Comparison of ENCODE assay signal across 15 mouse cellular contexts in the genomic region with DNA sequence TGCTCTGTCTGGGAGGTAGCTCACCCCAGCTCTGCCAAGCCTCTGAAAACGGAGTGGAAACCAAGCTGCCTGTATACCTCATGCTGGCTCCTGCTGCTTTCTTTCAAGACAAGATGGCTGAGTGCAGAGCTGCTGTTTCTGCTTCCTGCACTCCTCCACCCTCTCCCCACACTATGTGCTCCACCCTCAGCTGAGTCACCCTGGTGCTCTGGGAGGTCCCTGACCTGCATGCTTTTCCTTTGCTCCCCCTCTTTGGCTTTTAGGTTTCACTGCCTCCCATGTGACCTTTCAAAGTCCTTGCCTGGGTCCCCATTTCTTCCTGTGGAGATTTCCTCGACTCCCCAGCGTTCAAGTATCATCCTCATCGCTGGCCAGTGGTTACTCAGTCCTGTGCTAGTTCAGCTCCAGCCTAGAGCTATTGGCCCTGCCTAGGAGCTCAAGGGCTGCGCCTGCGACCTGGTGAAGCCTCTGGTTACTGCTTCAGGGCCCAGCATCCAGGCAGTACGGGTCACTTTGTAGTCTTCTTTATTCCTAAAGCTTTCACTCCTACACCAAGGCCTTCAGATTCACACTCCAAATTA. TPM values are rescaled to one million over a fixed set of nuclear protein-coding genes. Genes with fewer than 3 reads are reported as not detected.
DNase-seq lines count a peak whose midpoint lies in the region; ATAC-seq and TF ChIP-seq lines count a peak whose summit lies in the region.
"Had no signal": no experiment of that assay in that cellular context is flagged by ENCODE, and none has a peak within 500 bp of the region (broad histone marks: within the 10 kb centered on the region; RNA-seq: fewer than 3 reads in every experiment).

No protein-coding gene starts in this region.

- peaks cover 18% of the 10 kb centered on the region for H3K4me1 ChIP-seq in G1E (ENCODE audit: insufficient read depth, low read depth, low read length)
- H3K4me1 ChIP-seq: embryonic facial prominence, embryonic 12.5 days; midbrain, embryonic 10.5 days had no signal

- TF ChIP-seq CTCF in G1E (IDR thresholded peaks at IDR 0.05; ENCODE audit: low read depth, low read length), result no peak

- no peak overlapping the region; the same call in 1 of the 2 replicates for H3K4me3 ChIP-seq in G1E (ENCODE audit: low read depth, low read length)
- H3K4me3 ChIP-seq: embryonic facial prominence, embryonic 12.5 days; midbrain, embryonic 10.5 days had no signal

- no peaks in the 10 kb centered on the region for H3K36me3 ChIP-seq in G1E (replicated peaks)
- H3K36me3 ChIP-seq: embryonic facial prominence, embryonic 12.5 days had no signal

- H3K9me3 ChIP-seq in G1E (replicated peaks), result no peaks in the 10 kb centered on the region

- ATAC-seq in G1E (ENCODE audit: extremely low read depth, insufficient number of reproducible peaks, low FRiP score, poor library complexity, severe bottlenecking), result 0 out of 2 replicates have a peak, but pooled peaks have one; percentile 15
- ATAC-seq in erythroblast, adult 5-6 weeks (replicated peaks; ENCODE audit: low FRiP score, poor library complexity, severe bottlenecking), result peak; percentile 84
- ATAC-seq in megakaryocyte progenitor cell, adult 5-6 weeks (replicated peaks; ENCODE audit: poor library complexity), result peak; percentile 37; the same call in 1 of the 2 replicates
- ATAC-seq: forebrain, postnatal 0 days had no signal

- peaks cover 4% of the 10 kb centered on the region; the same call in 1 of the 2 replicates for H3K27me3 ChIP-seq in G1E (ENCODE audit: insufficient read depth, low read length)
- H3K27me3 ChIP-seq: embryonic facial prominence, embryonic 12.5 days had no signal

- DNase-seq in adrenal gland, adult 2 months, result peak; percentile 50
- no peak for DNase-seq in adrenal gland, postnatal 4 days (ENCODE audit: low spot score in 2 of 2)
- peak; percentile 40 for DNase-seq in G1E (ENCODE audit: low spot score)
- DNase-seq in left cerebral cortex, adult 11 months (ENCODE audit: low spot score), result no peak
- DNase-seq in B cell, adult 2 months, result no peak
- no peak for DNase-seq in kidney, adult 9 months
- DNase-seq: cerebellum, postnatal 10 days; forebrain, postnatal 0 days; gastrocnemius, postnatal 25 days; kidney, adult 11 months; lung, embryonic 14.5 days had no signal

RNA-seq across cellular contexts. Expression of a gene that starts 18.7 kb away (rescaled TPM):
- under 1 TPM; 0.38 to 0.69 TPM for total RNA-seq in adrenal gland, adult 2 months (2021)
- 5.5 and 5.8 TPM in 2 replicates for polyA plus RNA-seq in adrenal gland, adult 2 months (2012; rRNA removed)
- total RNA-seq in adrenal gland, postnatal 4 days (2021), result 1 to 10 TPM; 3.6 to 4.8 TPM
- total RNA-seq in G1E (2014; fragmentation: Nextera tagmentation) (2.0 and 2.2 TPM in 2 replicates), G1E (2017) (3.7 and 4.4 TPM in 2 replicates)
- polyA plus RNA-seq in G1E (2012), result 2.0 and 2.8 TPM in 2 replicates
- total RNA-seq in erythroblast, adult 5-6 weeks (2015; ENCODE audit: low replicate concordance), result 1.5 and 2.1 TPM in 2 replicates
- 2.8 TPM in 1 of 2 replicates, not detected in the other for total RNA-seq in erythroblast, adult 5-6 weeks (2017; ENCODE audit: low replicate concordance)
- total RNA-seq in megakaryocyte progenitor cell, adult 5-6 weeks (2015), result 6.8 and 10.2 TPM in 2 replicates
- total RNA-seq in megakaryocyte progenitor cell, adult 5-6 weeks (2017), result 13.3 and 15.0 TPM in 2 replicates
- total RNA-seq: gastrocnemius, postnatal 25 days had no signal

RNA-seq across cellular contexts. Expression of a gene that starts 28.8 kb away (rescaled TPM):
- 1 to 10 TPM; 1.2 to 2.9 TPM for total RNA-seq in adrenal gland, adult 2 months (2021)
- 2.0 and 2.5 TPM in 2 replicates for polyA plus RNA-seq in adrenal gland, adult 2 months (2012; rRNA removed)
- total RNA-seq in adrenal gland, postnatal 4 days (2021), result 1 to 10 TPM; 2.8 to 3.8 TPM
- total RNA-seq in G1E (2014; fragmentation: Nextera tagmentation) (2.5 and 4.3 TPM in 2 replicates), G1E (2017) (1.5 and 1.8 TPM in 2 replicates)
- 0.65 and 0.69 TPM in 2 replicates for polyA plus RNA-seq in G1E (2012)
- 0.77 and 1.3 TPM in 2 replicates for total RNA-seq in erythroblast, adult 5-6 weeks (2015; ENCODE audit: low replicate concordance)
- total RNA-seq in erythroblast, adult 5-6 weeks (2017; ENCODE audit: low replicate concordance), result 0.28 and 0.85 TPM in 2 replicates
- total RNA-seq in megakaryocyte progenitor cell, adult 5-6 weeks (2015), result 6.8 and 8.5 TPM in 2 replicates
- 1.3 and 1.6 TPM in 2 replicates for total RNA-seq in megakaryocyte progenitor cell, adult 5-6 weeks (2017)

RNA-seq across cellular contexts. Expression of a gene that starts 36.5 kb away (rescaled TPM):
- total RNA-seq in adrenal gland, adult 2 months (2021), result under 1 TPM; 0.07 to 0.09 TPM
- 0.39 and 1.1 TPM in 2 replicates for polyA plus RNA-seq in adrenal gland, adult 2 months (2012; rRNA removed)
- 1 to 10 TPM in 1 of 2 experiments, under 1 TPM in 1; 0.50 to 1.4 TPM for total RNA-seq in adrenal gland, postnatal 4 days (2021)
- total RNA-seq in G1E (2014; fragmentation: Nextera tagmentation) (not detected in 2 replicates), G1E (2017) (under 0.01 TPM in 1 of 2 replicates, not detected in the other)
- polyA plus RNA-seq in G1E (2012), result 0.01 and 0.03 TPM in 2 replicates
- not detected in 2 replicates for total RNA-seq in erythroblast, adult 5-6 weeks (2015; ENCODE audit: low replicate concordance)
- not detected in 2 replicates for total RNA-seq in erythroblast, adult 5-6 weeks (2017; ENCODE audit: low replicate concordance)
- not detected in 2 replicates for total RNA-seq in megakaryocyte progenitor cell, adult 5-6 weeks (2015)
- not detected in 2 replicates for total RNA-seq in megakaryocyte progenitor cell, adult 5-6 weeks (2017)

RNA-seq across cellular contexts. Expression of a gene that starts 42.5 kb away (rescaled TPM):
- 10 to 100 TPM; 13.5 to 13.6 TPM for total RNA-seq in adrenal gland, adult 2 months (2021)
- 30.3 and 36.6 TPM in 2 replicates for polyA plus RNA-seq in adrenal gland, adult 2 months (2012; rRNA removed)
- total RNA-seq in adrenal gland, postnatal 4 days (2021), result 10 to 100 TPM; 21.1 to 24.6 TPM
- total RNA-seq in G1E (2014; fragmentation: Nextera tagmentation) (60.0 and 61.2 TPM in 2 replicates), G1E (2017) (45.2 and 48.0 TPM in 2 replicates)
- polyA plus RNA-seq in G1E (2012), result 53.2 and 85.2 TPM in 2 replicates
- 14.2 and 20.1 TPM in 2 replicates for total RNA-seq in erythroblast, adult 5-6 weeks (2015; ENCODE audit: low replicate concordance)
- total RNA-seq in erythroblast, adult 5-6 weeks (2017; ENCODE audit: low replicate concordance), result 15.5 and 24.4 TPM in 2 replicates
- total RNA-seq in megakaryocyte progenitor cell, adult 5-6 weeks (2015), result 17.5 and 27.6 TPM in 2 replicates
- total RNA-seq in megakaryocyte progenitor cell, adult 5-6 weeks (2017), result 34.3 and 39.6 TPM in 2 replicates

RNA-seq across cellular contexts. Expression of a gene that starts 51.0 kb away (rescaled TPM):
- under 1 TPM; 0.35 to 0.66 TPM for total RNA-seq in adrenal gland, adult 2 months (2021)
- polyA plus RNA-seq in adrenal gland, adult 2 months (2012; rRNA removed), result 1.3 and 2.0 TPM in 2 replicates
- total RNA-seq in adrenal gland, postnatal 4 days (2021), result under 1 TPM; 0.73 to 0.76 TPM
- total RNA-seq in G1E (2014; fragmentation: Nextera tagmentation) (not detected in 2 replicates), G1E (2017) (0.22 TPM in 1 of 2 replicates, not detected in the other)
- polyA plus RNA-seq in G1E (2012), result 0.12 and 0.15 TPM in 2 replicates
- total RNA-seq in erythroblast, adult 5-6 weeks (2015; ENCODE audit: low replicate concordance), result not detected in 2 replicates
- total RNA-seq in erythroblast, adult 5-6 weeks (2017; ENCODE audit: low replicate concordance), result 0.28 and 0.94 TPM in 2 replicates
- total RNA-seq in megakaryocyte progenitor cell, adult 5-6 weeks (2015), result 0.49 and 0.52 TPM in 2 replicates
- 0.08 and 0.57 TPM in 2 replicates for total RNA-seq in megakaryocyte progenitor cell, adult 5-6 weeks (2017)
- total RNA-seq: gastrocnemius, postnatal 25 days had no signal

Comparison
In these comparisons a context has a peak if more than half of its experiments do, and no peak if none do; other contexts are left out.
1. DNase-seq: peak in adrenal gland, adult 2 months (single experiment) and G1E (single experiment); none in adrenal gland, postnatal 4 days (0 of 2), left cerebral cortex, adult 11 months (single experiment), B cell, adult 2 months (0 of 2) and kidney, adult 9 months (single experiment).
2. ATAC-seq: peak in every context shown above with its lines; median percentile 84 in erythroblast, adult 5-6 weeks; 37 in megakaryocyte progenitor cell, adult 5-6 weeks; 15 in G1E.